Mouse (Mus musculus) hindbrain, embryonic 10.5 days (tissue): ENCODE data around the gene Tas2r129. TPM values are rescaled to one million over a fixed set of nuclear protein-coding genes. Genes with fewer than 3 reads are reported as not detected.
"Not testable (repeated sequence)": the region's sequence is repeated elsewhere in the genome, so short reads cannot be mapped to it uniquely, and the experiment has no call there.

Experiments
- DNase-seq: peaks from one replicate; pipeline ENCODE4 v3.0.0-alpha.2; 2017; ENCODE audit warnings: low spot score
- H3K27ac ChIP-seq: fragments of 300-500 bp; sonication (generic); 2 replicates; pipeline ENCODE4 v1.5.1; 2016; ENCODE audit warnings: mild to moderate bottlenecking, moderate library complexity
- H3K27me3 ChIP-seq: fragments of 300-500 bp; sonication (generic); 2 replicates; pipeline ENCODE4 v1.6.1; 2016; ENCODE audit warnings: mild to moderate bottlenecking; ENCODE audit not compliant: poor library complexity, insufficient read depth, severe bottlenecking
- H3K36me3 ChIP-seq: fragments of 300-500 bp; sonication (generic); 2 replicates; pipeline ENCODE4 v1.6.1; 2016; ENCODE audit warnings: mild to moderate bottlenecking, moderate library complexity
- H3K4me1 ChIP-seq: fragments of 300-500 bp; sonication (generic); replicated peaks from 2 replicates; pipeline ENCODE4 v1.6.1; 2016; ENCODE audit warnings: mild to moderate bottlenecking
- H3K4me3 ChIP-seq: fragments of 300-500 bp; sonication (generic); 2 replicates; pipeline ENCODE4 v1.5.1; 2016; ENCODE audit warnings: mild to moderate bottlenecking, moderate library complexity
- H3K9me3 ChIP-seq: fragments of 300-500 bp; sonication (generic); 2 replicates; pipeline ENCODE4 v1.6.1; 2016; ENCODE audit warnings: mild to moderate bottlenecking, moderate library complexity
- WGBS: fragments of 180-500 bp; shearing (Covaris S2); methylation state at CpG from one replicate; pipeline ENCODE4 v1.1.7; 2016; 5-methylcytosine and 5-hydroxymethylcytosine counted together
- polyA plus RNA-seq: library from polyadenylated mRNA; unstranded; fragments of >200 nt; fragmentation: Nextera tagmentation; extraction: Ambion mirVana; gene quantifications from 2 replicates; pipeline ENCODE4 v1.2.1, GENCODE M21; 2016

Gene Tas2r129
- not detected in 2 replicates for polyA plus RNA-seq

- Histone ChIP-seq H3K36me3 (no peaks in the 10 kb centered on the region), H3K9me3 (no peaks in the 10 kb centered on the region), H3K4me3 (no peak within 1 kb of the TSS), H3K27ac (no peak within 1 kb of the TSS), H3K4me1 (no peaks in the 10 kb centered on the region), H3K27me3 (no peaks in the 10 kb centered on the region)
- 87% methylated on average over 2 of the region's 2 CpGs for WGBS
- DNase-seq = no peak
These were observed at the start of gene Tas2r129 for GRCm38 (mm10) chr6:132950802-132951201. Gene Tas2r129 (plus strand): TSS chr6:132951102.

DNA sequence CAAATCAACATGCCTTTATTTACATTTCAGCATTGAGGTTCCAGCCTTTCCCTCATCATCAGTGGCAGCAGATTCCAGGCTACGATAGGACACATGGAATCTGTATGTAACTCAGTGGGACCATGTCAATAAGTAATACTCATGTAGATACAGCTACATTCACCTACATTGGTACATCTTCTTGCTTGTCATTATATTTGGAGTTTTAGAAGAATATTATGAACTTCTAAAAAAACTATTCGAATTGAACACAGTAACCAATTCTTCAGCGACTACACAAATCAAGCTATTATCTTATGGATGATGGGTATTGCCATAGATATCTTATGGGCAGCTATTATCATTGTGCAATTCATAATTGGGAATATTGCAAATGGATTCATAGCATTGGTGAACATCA lies 41.6 kb upstream of the Tas2r129 start, which contains the start of gene Tas2r125:
Gene Tas2r125, plus strand, starts transcription at position 301 of the 400 bp plus-strand sequence.
- Histone ChIP-seq H3K9me3 (no peaks in the 10 kb centered on the region), H3K27ac (no peak within 1 kb of the TSS), H3K27me3 (no peaks in the 10 kb centered on the region), H3K4me1 (no peaks in the 10 kb centered on the region), H3K4me3 (no peak within 1 kb of the TSS), H3K36me3 (no peaks in the 10 kb centered on the region)
- no peak for DNase-seq
- WGBS = 89% methylated on average over 3 of the region's 3 CpGs

GRCm38 (mm10) chr6:132941376-132941775 lies 9.5 kb upstream of the Tas2r129 start:
- H3K4me1 ChIP-seq, H3K9me3 ChIP-seq, H3K27me3 ChIP-seq, DNase-seq, H3K36me3 ChIP-seq, H3K4me3 ChIP-seq, H3K27ac ChIP-seq: not testable (repeated sequence)

GRCm38 (mm10) chr6:132957819-132958218 lies 6.9 kb downstream of the Tas2r129 start, which contains the start of gene Tas2r131:
Gene Tas2r131 (minus strand): TSS chr6:132957919.
- H3K9me3 ChIP-seq = no peaks in the 10 kb centered on the region

DNA sequence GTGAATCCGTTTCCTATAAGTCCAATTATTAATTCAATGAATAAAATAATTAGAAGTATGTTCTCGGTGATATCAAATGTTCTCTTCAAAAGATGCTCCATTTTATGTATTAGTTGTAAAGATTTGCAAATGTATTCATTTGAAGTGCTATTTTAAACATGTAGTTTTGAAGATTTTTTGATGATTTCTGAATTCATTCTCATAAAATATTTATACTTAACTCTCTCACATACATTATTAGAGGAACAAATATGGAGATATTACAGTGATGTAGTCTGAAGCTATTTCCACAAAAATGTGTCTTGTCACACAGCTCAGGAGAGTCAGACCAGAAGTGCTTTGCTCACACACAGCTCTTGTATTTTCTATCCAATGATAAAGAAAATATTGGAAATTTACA lies 30.0 kb downstream of the Tas2r129 start, which contains the start of gene Tas2r109:
Gene Tas2r109, minus strand, starts transcription at position 101 of the 400 bp plus-strand sequence.
- no peaks in the 10 kb centered on the region for H3K36me3 ChIP-seq
- H3K4me1 ChIP-seq = no peaks in the 10 kb centered on the region
- no peaks in the 10 kb centered on the region for H3K27me3 ChIP-seq
- DNase-seq = no peak
- 82% methylated on average over 2 of the region's 2 CpGs for WGBS
- H3K9me3 ChIP-seq = no peaks in the 10 kb centered on the region
- no peak within 1 kb of the TSS for H3K4me3 ChIP-seq
- no peak within 1 kb of the TSS for H3K27ac ChIP-seq

More at GRCm38 (mm10) chr6:132957819-132958218, 6.9 kb downstream of the Tas2r129 start, which contains the start of gene Tas2r131:
- Histone ChIP-seq H3K36me3 (no peaks in the 10 kb centered on the region), H3K4me3 (no peak within 1 kb of the TSS), H3K27ac (no peak within 1 kb of the TSS), H3K27me3 (no peaks in the 10 kb centered on the region), H3K4me1 (no peaks in the 10 kb centered on the region)
- DNase-seq = no peak
- 76% methylated on average over 1 of the region's 1 CpGs for WGBS

Other genes with a start within 250 kb of the Tas2r129 start
- not detected in 2 replicates for gene Tas2r122, start 239.2 kb upstream of the Tas2r129 start, polyA plus RNA-seq
- gene Tas2r115, start 213.1 kb upstream of the Tas2r129 start, polyA plus RNA-seq = not detected in 2 replicates
- gene Tas2r124, start 196.4 kb upstream of the Tas2r129 start, polyA plus RNA-seq = not detected in 2 replicates
- gene Tas2r102, start 189.0 kb upstream of the Tas2r129 start, polyA plus RNA-seq = not detected in 2 replicates
- gene Tas2r136, start 172.9 kb upstream of the Tas2r129 start, polyA plus RNA-seq = not detected in 2 replicates
- gene Tas2r117, start 148.3 kb upstream of the Tas2r129 start, polyA plus RNA-seq = not detected in 2 replicates
- gene Tas2r123, start 104.0 kb upstream of the Tas2r129 start, polyA plus RNA-seq = not detected in 2 replicates
- gene Tas2r116, start 95.7 kb upstream of the Tas2r129 start, polyA plus RNA-seq = not detected in 2 replicates
- not detected in 2 replicates for gene Tas2r110, start 83.1 kb upstream of the Tas2r129 start, polyA plus RNA-seq
- gene Tas2r113, start 58.1 kb upstream of the Tas2r129 start, polyA plus RNA-seq = not detected in 2 replicates
- not detected in 2 replicates for gene Tas2r125, start 41.5 kb upstream of the Tas2r129 start, polyA plus RNA-seq
- not detected in 2 replicates for gene Tas2r131, start 6.8 kb downstream of the Tas2r129 start, polyA plus RNA-seq
- not detected in 2 replicates for gene Tas2r109, start 29.9 kb downstream of the Tas2r129 start, polyA plus RNA-seq
- not detected in 2 replicates for gene Tas2r103, start 86.0 kb downstream of the Tas2r129 start, polyA plus RNA-seq
- gene Tas2r140, start 104.7 kb downstream of the Tas2r129 start, polyA plus RNA-seq = not detected in 2 replicates
- gene Smim10l1, start 153.8 kb downstream of the Tas2r129 start, polyA plus RNA-seq = 72.9 and 73.8 TPM in 2 replicates